Mouse (Mus musculus): ENCODE measurements around the gene Nmb. TPM values are rescaled to one million over a fixed set of nuclear protein-coding genes. Genes with fewer than 3 reads are reported as not detected.

Gene Nmb
- total and polyA plus RNA-seq, 3 experiments: 0.47 to 0.66 (median 0.47) TPM

- H3K27ac ChIP-seq (ENCODE audit: insufficient read depth, low read depth): 0 out of 2 replicates have a peak overlapping the region, but pooled peaks have one; percentile 15
- H3K36me3 ChIP-seq (replicated peaks in 1 of 2; ENCODE audit: control insufficient read depth in 1 of 2, insufficient read depth in 1 of 2, low read length in 1 of 2): peaks cover 53 to 68% of the 10 kb centered on the region in 2 experiments
- DNase-seq (ENCODE audit: extremely low read depth): no peak
Observed at GRCm38 (mm10) chr7:80889841-80890241, 15.0 kb downstream of the Nmb start.

DNA sequence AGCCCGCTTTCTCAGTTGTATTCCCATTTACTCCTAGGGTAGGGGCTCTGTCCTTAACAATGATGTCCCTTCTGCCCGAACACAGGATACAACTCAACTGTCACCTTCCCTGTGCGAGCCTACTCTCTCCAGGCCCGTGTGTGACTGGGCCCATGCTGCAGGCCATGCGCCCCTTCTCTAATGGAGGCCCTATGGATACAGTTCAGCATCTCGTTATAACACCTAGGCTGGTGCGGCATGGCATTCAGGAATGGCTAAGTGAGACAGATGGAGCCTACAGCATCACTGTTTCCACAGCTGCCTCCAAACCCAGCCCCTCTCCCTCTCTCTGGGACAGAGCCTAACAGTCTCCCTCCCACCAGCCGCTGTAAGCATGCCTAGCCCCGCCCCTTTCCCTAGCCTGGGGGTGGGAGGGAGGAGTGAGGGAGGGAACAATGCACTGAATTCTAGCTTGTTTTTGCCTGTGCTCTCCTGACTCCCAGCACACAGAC lies 15.8 kb downstream of the Nmb start:
- Histone ChIP-seq H3K4me2 (ENCODE audit: insufficient read depth, low read depth, poor library complexity, severe bottlenecking) (no peak overlapping the region), H3K36me3 (replicated peaks in 1 of 2; ENCODE audit: control insufficient read depth in 1 of 2, insufficient read depth in 1 of 2, low read length in 1 of 2) (peaks cover 50 to 61% of the 10 kb centered on the region in 2 experiments), H3K79me2 (replicated peaks; ENCODE audit: control insufficient read depth, extremely low read depth, insufficient read depth, poor library complexity, severe bottlenecking) (no peaks in the 10 kb centered on the region), H3K27ac (ENCODE audit: insufficient read depth, low read depth) (no peak overlapping the region), H3K4me1 (ENCODE audit: control insufficient read depth in 1 of 2, insufficient read depth in 2 of 2) (peaks cover 0 to 13% of the 10 kb centered on the region in 2 experiments; a peak in 3 of 4 replicates), H3K9ac (ENCODE audit: insufficient read depth, low read depth) (no peak overlapping the region), H3K9me3 (replicated peaks; ENCODE audit: low read length) (no peaks in the 10 kb centered on the region), H3K4me3 (replicated peaks in 1 of 3; ENCODE audit: low read depth in 2 of 3, low read length in 2 of 3, poor library complexity in 1 of 3) (no peak overlapping the region), H3K27me3 (replicated peaks) (no peaks in the 10 kb centered on the region)
- in situ Hi-C loops (cut with MboI; ENCODE audit: low pct_ligation_motif_present, low pct_unique_long_range_greater_than_20kb, low sequenced_read_pairs) (loop anchor here (10.0 to 25.0 kb wide), 2 partner anchors 266 to 423 kb away; no protein-coding TSS in a partner anchor), dilution Hi-C loops (cut with MboI; ENCODE audit: extremely low pct_ligation_motif_present, extremely low pct_unique_long_range_greater_than_20kb, low sequenced_read_pairs) (no loop called here)
- TF ChIP-seq JUN (IDR thresholded peaks at IDR 0.05; ENCODE audit: insufficient read depth, low read depth, low read length) (no peak), POLR2AphosphoS2 (IDR thresholded peaks at IDR 0.05; ENCODE audit: low read depth, low read length) (no peak; the same call in 1 of the 2 replicates), RAD21 (IDR thresholded peaks at IDR 0.05; ENCODE audit: low read depth, low read length) (no peak), SIN3A (IDR thresholded peaks at IDR 0.05; ENCODE audit: low read length) (no peak)
- DNase-seq (ENCODE audit: extremely low read depth): peak; percentile 40

More at GRCm38 (mm10) chr7:80889841-80890241, 15.0 kb downstream of the Nmb start:
- dilution Hi-C loops (cut with MboI; ENCODE audit: extremely low pct_ligation_motif_present, extremely low pct_unique_long_range_greater_than_20kb, low sequenced_read_pairs): no loop called here
- Histone ChIP-seq H3K4me3 (replicated peaks in 1 of 3; ENCODE audit: low read depth in 2 of 3, low read length in 2 of 3, poor library complexity in 1 of 3) (no peak overlapping the region), H3K4me2 (ENCODE audit: insufficient read depth, low read depth, poor library complexity, severe bottlenecking) (no peak overlapping the region), H3K79me2 (replicated peaks; ENCODE audit: control insufficient read depth, extremely low read depth, insufficient read depth, poor library complexity, severe bottlenecking) (no peaks in the 10 kb centered on the region), H3K9me3 (replicated peaks; ENCODE audit: low read length) (no peaks in the 10 kb centered on the region), H3K27me3 (replicated peaks) (no peaks in the 10 kb centered on the region), H3K4me1 (ENCODE audit: control insufficient read depth in 1 of 2, insufficient read depth in 2 of 2) (peaks cover 0 to 13% of the 10 kb centered on the region in 2 experiments; a peak in 3 of 4 replicates), H3K9ac (ENCODE audit: insufficient read depth, low read depth) (no peak overlapping the region)
- TF ChIP-seq ELF1 (IDR thresholded peaks at IDR 0.05; ENCODE audit: low read depth, low read length): 0 out of 2 replicates have a peak, but pooled peaks have one; percentile 10
- no peak for TF ChIP-seq TCF12 (IDR thresholded peaks at IDR 0.05; ENCODE audit: low read depth, low read length)
- in situ Hi-C loops (cut with MboI; ENCODE audit: low pct_ligation_motif_present, low pct_unique_long_range_greater_than_20kb, low sequenced_read_pairs): loop anchor here (10.0 to 25.0 kb wide), 2 partner anchors 265 to 422 kb away; no protein-coding TSS in a partner anchor

DNA sequence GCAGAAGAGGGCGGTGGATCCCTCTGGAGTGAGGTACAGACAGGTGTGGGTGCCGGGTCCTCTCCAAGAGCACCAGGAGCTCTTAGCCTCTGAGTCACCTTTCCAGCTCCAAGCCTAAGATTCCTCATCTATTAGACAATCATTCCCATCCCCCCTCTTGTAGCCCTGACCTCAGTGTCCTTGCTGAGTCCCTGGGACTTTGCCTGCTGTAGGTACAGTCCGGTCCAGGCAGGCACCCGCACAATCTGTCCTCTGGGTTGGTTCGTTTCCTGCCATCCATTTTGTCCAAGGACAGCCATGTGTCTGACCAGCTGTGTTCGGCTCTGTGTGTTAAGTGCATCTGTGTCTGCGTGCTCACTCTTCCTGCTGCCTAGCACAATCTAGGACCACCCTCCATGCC lies 16.3 kb downstream of the Nmb start:
- in situ Hi-C loops (cut with MboI; ENCODE audit: low pct_ligation_motif_present, low pct_unique_long_range_greater_than_20kb, low sequenced_read_pairs) (loop anchor here (10.0 to 25.0 kb wide), 2 partner anchors 266 to 424 kb away; no protein-coding TSS in a partner anchor), dilution Hi-C loops (cut with MboI; ENCODE audit: extremely low pct_ligation_motif_present, extremely low pct_unique_long_range_greater_than_20kb, low sequenced_read_pairs) (no loop called here)
- Histone ChIP-seq H3K36me3 (replicated peaks in 1 of 2; ENCODE audit: control insufficient read depth in 1 of 2, insufficient read depth in 1 of 2, low read length in 1 of 2) (peaks cover 45 to 56% of the 10 kb centered on the region in 2 experiments), H3K4me3 (replicated peaks in 1 of 3; ENCODE audit: low read depth in 2 of 3, low read length in 2 of 3, poor library complexity in 1 of 3) (no peak overlapping the region), H3K9me3 (replicated peaks; ENCODE audit: low read length) (no peaks in the 10 kb centered on the region), H3K4me2 (ENCODE audit: insufficient read depth, low read depth, poor library complexity, severe bottlenecking) (no peak overlapping the region), H3K4me1 (ENCODE audit: control insufficient read depth in 1 of 2, insufficient read depth in 2 of 2) (peaks cover 0 to 13% of the 10 kb centered on the region in 2 experiments; a peak in 3 of 4 replicates), H3K27ac (ENCODE audit: insufficient read depth, low read depth) (no peak overlapping the region), H3K79me2 (replicated peaks; ENCODE audit: control insufficient read depth, extremely low read depth, insufficient read depth, poor library complexity, severe bottlenecking) (no peaks in the 10 kb centered on the region), H3K27me3 (replicated peaks) (no peaks in the 10 kb centered on the region), H3K9ac (ENCODE audit: insufficient read depth, low read depth) (no peak overlapping the region)
- TF ChIP-seq CHD2 (IDR thresholded peaks at IDR 0.05; ENCODE audit: low read length): no peak
- no peak for TF ChIP-seq IRF4 (IDR thresholded peaks at IDR 0.05; ENCODE audit: low read depth, low read length)
- no peak for TF ChIP-seq ZC3H11A (IDR thresholded peaks at IDR 0.05; ENCODE audit: low read depth, low read length)
- DNase-seq (ENCODE audit: extremely low read depth): no peak

Measured in CH12.LX (cell line).